Mouse (Mus musculus): ENCODE data around the gene Lrba.

DNA sequence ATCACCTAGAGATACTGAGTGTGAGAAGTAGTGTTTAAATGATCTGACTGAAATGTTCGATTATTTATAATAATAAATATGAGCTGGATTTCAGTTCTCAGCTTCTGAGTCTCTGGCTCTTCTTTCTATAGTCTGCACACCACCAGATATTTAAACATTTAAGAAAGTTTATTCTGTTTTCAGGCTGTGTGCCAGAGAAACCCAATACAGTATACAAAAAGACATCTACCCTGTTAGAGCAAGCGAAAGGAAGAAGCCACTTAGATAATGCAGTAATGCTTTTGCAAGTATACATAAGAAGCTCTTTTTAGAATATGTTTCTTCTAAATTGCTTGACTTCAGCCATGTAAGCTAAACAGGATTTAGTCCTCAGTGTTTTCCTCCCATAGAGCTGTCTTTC lies 474.5 kb downstream of the Lrba start:
- no peak for TF ChIP-seq CTCF (IDR thresholded peaks at IDR 0.05; ENCODE audit: low read depth)
- no peak for TF ChIP-seq EP300 (IDR thresholded peaks at IDR 0.05; ENCODE audit: low read depth)
